Mouse (Mus musculus) brain, embryonic 18.5 days (tissue): ENCODE data around the gene Olfr681.
"Not testable (repeated sequence)": the region's sequence is repeated elsewhere in the genome, so short reads cannot be mapped to it uniquely, and the experiment has no call there.

ENCODE experiments used
- DNase-seq: peaks from one replicate; pipeline ENCODE4 v3.0.0-alpha.2; 2012; ENCODE audit warnings: low read depth, low spot score

Olfr681 gene

GRCm38 (mm10) chr7:105116536-105116935, at the start of gene Olfr681:
Gene Olfr681 (plus strand): TSS chr7:105116836.
- DNase-seq: no peak

DNA sequence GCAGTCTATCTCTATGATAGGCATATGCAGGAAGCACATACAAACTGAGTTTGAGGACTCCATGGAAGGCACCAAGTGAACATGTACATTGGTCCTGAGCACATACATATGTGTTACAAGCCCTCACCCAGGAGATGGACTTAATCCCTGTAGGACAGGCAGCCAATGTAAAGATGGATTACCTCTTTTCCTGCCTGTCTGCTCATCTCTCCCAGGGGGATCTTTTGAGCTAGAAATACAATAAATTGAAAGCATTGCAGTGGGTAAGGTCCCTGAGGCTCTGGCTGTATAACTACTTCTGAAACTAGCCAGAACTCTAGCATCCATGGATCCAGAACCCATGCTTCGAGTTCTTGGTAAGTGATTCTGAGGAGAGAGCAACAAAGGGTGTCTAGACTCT, 35.7 kb upstream of the Olfr681 start, which contains the start of gene Olfr679:
Olfr679 (plus strand) TSS at position 301 of the 400 bp plus-strand sequence.
- DNase-seq: no peak

DNA sequence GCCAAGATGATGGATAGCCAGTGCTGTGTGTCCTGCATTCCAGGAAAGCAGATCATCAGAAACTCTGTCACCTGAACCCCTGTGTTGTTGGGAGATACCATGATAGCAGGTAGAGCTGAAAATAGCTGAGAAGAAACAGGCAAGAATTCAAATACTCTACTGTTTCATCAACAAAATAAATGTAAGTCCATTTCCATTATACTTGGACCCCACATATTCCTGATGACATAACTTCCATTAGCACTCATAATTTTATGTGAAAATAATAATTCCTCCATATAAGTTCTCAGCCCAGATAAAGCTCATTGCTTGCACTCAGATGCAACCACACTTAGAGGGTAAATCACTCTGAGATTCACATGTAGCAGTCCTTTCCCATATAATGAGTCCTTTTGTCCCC, 23.9 kb upstream of the Olfr681 start, which contains the start of gene Olfr680-ps1:
Olfr680-ps1 (minus strand) TSS at position 101 of the 400 bp plus-strand sequence.
- DNase-seq: not testable (repeated sequence)

- no peak for DNase-seq
Measured at GRCm38 (mm10) chr7:105141275-105141674, 24.6 kb downstream of the Olfr681 start.

DNA sequence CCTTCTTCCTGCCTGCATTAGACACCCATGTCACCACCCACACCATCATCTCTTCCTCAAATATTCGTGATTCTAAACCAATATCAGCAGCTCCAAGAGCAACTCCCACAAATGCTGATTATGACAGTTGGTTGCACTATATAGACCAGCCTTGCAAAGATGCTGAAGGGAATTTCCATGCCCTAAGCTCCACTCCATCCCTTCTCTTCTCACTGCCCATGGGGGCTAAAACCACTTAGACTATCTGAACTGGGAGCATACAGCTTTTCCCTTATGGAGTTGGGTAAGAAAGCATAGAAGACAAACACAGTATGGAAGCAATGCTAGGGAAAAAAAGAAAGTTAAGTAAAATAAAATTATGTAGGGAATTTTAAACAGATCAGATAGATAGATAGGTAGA, 30.3 kb downstream of the Olfr681 start, which contains the start of gene Olfr683:
Olfr683 (minus strand) TSS at position 101 of the 400 bp plus-strand sequence.
- no peak for DNase-seq

DNA sequence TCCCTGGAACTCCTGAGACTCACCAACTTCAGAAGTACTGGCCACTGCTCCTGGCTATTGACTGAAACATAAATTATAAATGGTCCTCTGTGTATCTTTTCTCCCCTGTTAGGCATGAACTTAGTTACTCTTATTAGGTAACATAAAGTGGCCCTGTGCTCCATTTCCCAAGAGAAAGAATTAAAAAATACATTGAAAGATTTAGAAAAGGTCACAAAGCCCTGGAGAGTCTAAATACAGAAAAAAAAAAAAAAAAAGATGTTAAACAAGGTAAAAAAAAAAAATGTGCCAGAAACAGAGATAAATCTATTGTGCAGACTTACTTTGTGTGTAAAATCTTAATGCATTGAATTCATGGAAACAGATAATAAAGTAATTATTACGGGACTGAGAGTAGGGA, 46.9 kb downstream of the Olfr681 start, which contains the start of gene Olfr684:
Olfr684 (minus strand) TSS at position 101 of the 400 bp plus-strand sequence.
- DNase-seq: no peak

- no peak for DNase-seq
Measured at GRCm38 (mm10) chr7:105170773-105171172, 54.1 kb downstream of the Olfr681 start.
